Mouse (Mus musculus) layer of hippocampus, adult 8-10 months (tissue): ENCODE data around the gene Siah2. TPM values are rescaled to one million over a fixed set of nuclear protein-coding genes. Genes with fewer than 3 reads are reported as not detected.

Source experiments
- DNase-seq, 2 experiments: peaks; one replicate each; pipeline ENCODE4 v3.0.0; 2022; ENCODE audit warnings: low spot score in 2 of 2
- total RNA-seq, 4 experiments: library from RNA; stranded (reverse); gene quantifications; 2 replicates each; pipeline ENCODE4 v1.2.4; 2022

Siah2 gene
- total RNA-seq, 4 experiments from 2014 or later, result 13.7 to 18.5 (median 14.6) TPM

- DNase-seq, result no peak
Measured at GRCm38 (mm10) chr3:58695507-58695906, 3.3 kb upstream of the Siah2 start.

- no peak for DNase-seq
Measured at GRCm38 (mm10) chr3:58695044-58695443, 2.8 kb upstream of the Siah2 start.

- no peak for DNase-seq
Measured at GRCm38 (mm10) chr3:58693331-58693730, 1.1 kb upstream of the Siah2 start.

- DNase-seq, result peak in 1 of 2 experiments; percentile 38
Measured at GRCm38 (mm10) chr3:58691374-58691939, 743 bp downstream of the Siah2 start.

- DNase-seq, result peak; percentile 43 to 54
Measured at GRCm38 (mm10) chr3:58690619-58691373, 1.4 kb downstream of the Siah2 start.

GRCm38 (mm10) chr3:58689721-58690120 is 2.5 kb downstream of the Siah2 start:
- no peak for DNase-seq

- no peak for DNase-seq
Measured at GRCm38 (mm10) chr3:58689105-58689504, 3.1 kb downstream of the Siah2 start.

- DNase-seq, result no peak
Measured at GRCm38 (mm10) chr3:58688551-58688950, 3.6 kb downstream of the Siah2 start.

- DNase-seq, result no peak
Measured at GRCm38 (mm10) chr3:58686922-58687284, 5.3 kb downstream of the Siah2 start.

GRCm38 (mm10) chr3:58686206-58686921 is 5.8 kb downstream of the Siah2 start:
- DNase-seq, result no peak

- DNase-seq, result no peak
Measured at GRCm38 (mm10) chr3:58685396-58685795, 6.8 kb downstream of the Siah2 start.

GRCm38 (mm10) chr3:58683346-58683745 is 8.9 kb downstream of the Siah2 start:
- no peak for DNase-seq

GRCm38 (mm10) chr3:58682336-58682735 is 9.9 kb downstream of the Siah2 start:
- DNase-seq, result no peak

- no peak for DNase-seq
Measured at GRCm38 (mm10) chr3:58681831-58682230, 10.4 kb downstream of the Siah2 start.

- no peak for DNase-seq
Measured at GRCm38 (mm10) chr3:58680943-58681637, 11.1 kb downstream of the Siah2 start.

- no peak for DNase-seq
Measured at GRCm38 (mm10) chr3:58679996-58680395, 12.2 kb downstream of the Siah2 start.

GRCm38 (mm10) chr3:58678905-58679304 is 13.3 kb downstream of the Siah2 start:
- DNase-seq, result no peak

GRCm38 (mm10) chr3:58678384-58678783 is 13.8 kb downstream of the Siah2 start:
- no peak for DNase-seq

- no peak for DNase-seq
Measured at GRCm38 (mm10) chr3:58677615-58678014, 14.6 kb downstream of the Siah2 start.

GRCm38 (mm10) chr3:58673295-58673694 is 18.9 kb downstream of the Siah2 start:
- DNase-seq, result no peak

GRCm38 (mm10) chr3:58672481-58673183 is 19.6 kb downstream of the Siah2 start:
- DNase-seq, result no peak
